Mouse (Mus musculus) intestine, postnatal 0 days (tissue): ENCODE results near the gene Rps8. TPM values are rescaled to one million over a fixed set of nuclear protein-coding genes. Genes with fewer than 3 reads are reported as not detected.

Source experiments
- ATAC-seq: fragments of 200-750 bp; cut with Nextera tagmentation; 2 replicates; pipeline ENCODE4 v1.8.0; 2017; ENCODE audit warnings: mild to moderate bottlenecking, moderate TSS enrichment, moderate library complexity
- H3K27ac ChIP-seq: fragments of 300-500 bp; sonication (generic); 2 replicates; pipeline ENCODE4 v1.5.1; 2014; ENCODE audit warnings: mild to moderate bottlenecking, low read depth, low read length, moderate library complexity
- H3K27me3 ChIP-seq: fragments of 300-500 bp; sonication (generic); replicated peaks from 2 replicates; pipeline ENCODE4 v1.6.1; 2014; ENCODE audit warnings: low read length, mixed read lengths; ENCODE audit not compliant: control insufficient read depth, insufficient read depth
- H3K36me3 ChIP-seq: fragments of 300-500 bp; sonication (generic); 2 replicates; pipeline ENCODE4 v1.6.1; 2014; ENCODE audit warnings: mild to moderate bottlenecking, moderate library complexity; ENCODE audit not compliant: control insufficient read depth, insufficient read depth
- H3K4me1 ChIP-seq: fragments of 300-500 bp; sonication (generic); replicated peaks from 2 replicates; pipeline ENCODE4 v1.6.1; 2014; ENCODE audit warnings: antibody characterized with exemption, low read length, mixed read lengths; ENCODE audit not compliant: control insufficient read depth, insufficient read depth
- H3K4me2 ChIP-seq: fragments of 300-500 bp; sonication (generic); replicated peaks from 2 replicates; pipeline ENCODE4 v1.6.1; 2014; ENCODE audit warnings: low read depth, mild to moderate bottlenecking, moderate library complexity
- H3K4me3 ChIP-seq: fragments of 300-500 bp; sonication (generic); 2 replicates; pipeline ENCODE4 v1.5.1; 2014; ENCODE audit warnings: low read depth, low read length
- H3K9ac ChIP-seq: fragments of 300-500 bp; sonication (generic); 2 replicates; pipeline ENCODE4 v1.6.1; 2014; ENCODE audit warnings: mild to moderate bottlenecking, low read depth, low read length
- H3K9me3 ChIP-seq: fragments of 300-500 bp; sonication (generic); 2 replicates; pipeline ENCODE4 v1.6.1; 2016; ENCODE audit warnings: mixed run types; ENCODE audit not compliant: control insufficient read depth
- CTCF ChIP-seq: sonication (generic); IDR thresholded peaks from 2 replicates; pipeline ENCODE4 v1.5.1; 2016; ENCODE audit warnings: low read depth, mild to moderate bottlenecking, control low read depth, antibody characterized with exemption, moderate library complexity
- WGBS: fragments of 180-500 bp; shearing (Covaris S2); extraction: QIAGEN DNeasy Blood & Tissue Kit; methylation state at CpG from one replicate; pipeline ENCODE4 v1.1.7; 2014; 5-methylcytosine and 5-hydroxymethylcytosine counted together
- polyA plus RNA-seq: library from polyadenylated mRNA; unstranded; fragments of >200 nt; fragmentation: Nextera tagmentation; extraction: Ambion mirVana; gene quantifications from 2 replicates; pipeline ENCODE4 v1.2.1, GENCODE M21; 2015

Rps8 gene
- polyA plus RNA-seq, 1 experiment from 2014 or later: 563 TPM

- peak overlapping the region; percentile 74 for H3K27ac ChIP-seq
- under 1% methylated on average over 42 of the region's 42 CpGs for WGBS
- H3K4me3 ChIP-seq: peak overlapping the region; percentile 90
These were observed 22.7 kb downstream of the Rps8 start for GRCm38 (mm10) chr4:117133366-117133796.

GRCm38 (mm10) chr4:117132794-117133143 is 23.3 kb downstream of the Rps8 start:
- Histone ChIP-seq H3K36me3 (peaks cover 26% of the 10 kb centered on the region), H3K9me3 (no peaks in the 10 kb centered on the region), H3K9ac (0 out of 2 replicates have a peak overlapping the region, but pooled peaks have one; percentile 90), H3K27ac (no peak overlapping the region), H3K4me2 (peak overlapping the region; percentile 98), H3K4me3 (peak overlapping the region; percentile 90), H3K27me3 (no peaks in the 10 kb centered on the region), H3K4me1 (no peaks in the 10 kb centered on the region)
- WGBS: 48% methylated on average over 11 of the region's 11 CpGs
- ATAC-seq: no peak
- TF ChIP-seq CTCF: no peak

More at GRCm38 (mm10) chr4:117133366-117133796, 22.7 kb downstream of the Rps8 start:
- TF ChIP-seq CTCF: no peak
- H3K4me1 ChIP-seq: no peaks in the 10 kb centered on the region
- no peak; the same call in 1 of the 2 replicates for ATAC-seq
- H3K4me2 ChIP-seq: peak overlapping the region; percentile 98
- H3K9ac ChIP-seq: peak overlapping the region; percentile 90
- H3K9me3 ChIP-seq: no peaks in the 10 kb centered on the region
- H3K36me3 ChIP-seq: peaks cover 20% of the 10 kb centered on the region
- no peaks in the 10 kb centered on the region for H3K27me3 ChIP-seq

- WGBS: 59% methylated on average over 7 of the region's 7 CpGs
- TF ChIP-seq CTCF: no peak
- Histone ChIP-seq H3K9me3 (no peaks in the 10 kb centered on the region), H3K4me1 (no peaks in the 10 kb centered on the region), H3K9ac (0 out of 2 replicates have a peak overlapping the region, but pooled peaks have one; percentile 90), H3K4me2 (peak overlapping the region; percentile 98), H3K27me3 (no peaks in the 10 kb centered on the region), H3K36me3 (peaks cover 26% of the 10 kb centered on the region), H3K27ac (no peak overlapping the region), H3K4me3 (peak overlapping the region; percentile 90)
- ATAC-seq: no peak
These were observed 23.9 kb downstream of the Rps8 start for GRCm38 (mm10) chr4:117131890-117132793.

DNA sequence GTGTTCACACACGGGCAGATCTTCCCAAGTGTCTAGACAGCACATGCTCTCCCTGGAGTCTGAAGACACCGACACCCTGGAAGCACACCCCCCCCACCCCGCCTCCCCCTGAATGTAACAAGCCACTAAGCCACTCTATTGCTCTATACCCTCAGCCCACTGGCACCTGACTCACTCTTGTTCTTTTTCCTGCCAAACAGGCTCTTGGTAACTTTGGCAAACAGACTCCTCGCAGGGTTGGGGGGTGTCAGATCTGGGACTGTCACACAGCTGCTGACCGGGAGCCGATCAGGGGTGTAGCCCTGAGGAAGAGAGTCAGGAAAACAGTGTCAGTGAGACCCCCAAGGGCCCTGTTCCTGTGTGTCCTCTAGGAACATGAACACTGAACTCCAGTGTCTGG is 24.8 kb downstream of the Rps8 start:
- no peak for ATAC-seq
- H3K9ac ChIP-seq: no peak overlapping the region
- no peak overlapping the region for H3K27ac ChIP-seq
- peaks cover 26% of the 10 kb centered on the region for H3K36me3 ChIP-seq
- no peaks in the 10 kb centered on the region for H3K4me1 ChIP-seq
- TF ChIP-seq CTCF: no peak
- H3K4me2 ChIP-seq: no peak overlapping the region
- H3K9me3 ChIP-seq: no peaks in the 10 kb centered on the region
- 79% methylated on average over 6 of the region's 6 CpGs for WGBS
- H3K4me3 ChIP-seq: no peak overlapping the region
- H3K27me3 ChIP-seq: no peaks in the 10 kb centered on the region

DNA sequence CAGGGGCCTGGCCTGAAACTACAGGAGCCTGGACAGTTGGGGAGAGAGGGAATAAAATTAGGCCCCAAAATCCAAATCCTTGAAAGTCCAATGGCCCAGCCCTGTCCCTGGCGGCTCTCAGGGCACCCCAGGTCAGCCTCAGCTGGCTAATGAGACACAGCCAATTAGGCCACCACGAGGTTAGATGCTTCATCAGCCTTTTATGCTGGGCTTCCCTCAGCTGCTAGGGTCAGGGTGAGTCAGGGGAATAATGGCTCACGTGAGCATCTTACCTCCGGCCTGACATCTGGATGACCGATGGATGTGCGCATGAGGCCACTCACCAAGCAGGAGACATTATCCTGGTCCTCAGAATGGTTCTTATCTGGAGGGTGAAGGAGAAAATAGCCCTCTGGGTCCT is 25.3 kb downstream of the Rps8 start:
- WGBS: 87% methylated on average over 6 of the region's 6 CpGs
- H3K4me1 ChIP-seq: 0 out of 2 replicates have a peak, but pooled peaks cover 2% of the 10 kb centered on the region
- no peak for TF ChIP-seq CTCF

GRCm38 (mm10) chr4:117127991-117128686 is 27.9 kb downstream of the Rps8 start:
- H3K36me3 ChIP-seq: peaks cover 26% of the 10 kb centered on the region
- H3K4me2 ChIP-seq: no peak overlapping the region
- no peaks in the 10 kb centered on the region for H3K27me3 ChIP-seq
- TF ChIP-seq CTCF: no peak
- no peaks in the 10 kb centered on the region for H3K9me3 ChIP-seq
- H3K4me3 ChIP-seq: no peak overlapping the region
- H3K27ac ChIP-seq: no peak overlapping the region
- no peak for ATAC-seq
- 0 out of 2 replicates have a peak, but pooled peaks cover 9% of the 10 kb centered on the region for H3K4me1 ChIP-seq
- H3K9ac ChIP-seq: no peak overlapping the region
- 86% methylated on average over 33 of the region's 33 CpGs for WGBS

More for the DNA sequence above, 25.3 kb downstream of the Rps8 start:
- H3K27me3 ChIP-seq: no peaks in the 10 kb centered on the region
- H3K9me3 ChIP-seq: no peaks in the 10 kb centered on the region
- H3K4me2 ChIP-seq: no peak overlapping the region
- no peak overlapping the region for H3K27ac ChIP-seq
- no peak overlapping the region for H3K4me3 ChIP-seq
- no peak overlapping the region for H3K9ac ChIP-seq
- no peak for ATAC-seq
- H3K36me3 ChIP-seq: peaks cover 26% of the 10 kb centered on the region
